ENCODE assay signal across 18 mouse cellular contexts in genomic region chr9:66925853-66926252, GRCm38 (mm10).
"Had no signal": no experiment of that assay in that cellular context is flagged by ENCODE, and none has a peak within 500 bp of the region (broad histone marks: within the 10 kb centered on the region; RNA-seq: fewer than 3 reads in every experiment).

No protein-coding gene starts in this region.

- H3K4me2 ChIP-seq: lung, embryonic 14.5 days; midbrain, embryonic 12.5 days; neural tube, embryonic 13.5 days; neural tube, embryonic 15.5 days had no signal

- DNase-seq: lung, adult 18-20 months; lung, embryonic 14.5 days; lung, postnatal 10 days; lung, postnatal 4 days; midbrain, embryonic 14.5 days; retina, postnatal 1 day; right cerebral cortex, adult 18-20 months; right cerebral cortex, postnatal 25 days; right cerebral cortex, postnatal 4 days; spleen, adult 18-20 months; thymus, adult 18-20 months; thymus, postnatal 36 days had no signal

- ATAC-seq: midbrain, embryonic 16.5 days had no signal

- H3K27ac ChIP-seq: midbrain, embryonic 10.5 days; midbrain, embryonic 12.5 days; neural tube, embryonic 13.5 days; neural tube, embryonic 15.5 days had no signal

- H3K9me3 ChIP-seq: midbrain, embryonic 10.5 days; midbrain, embryonic 12.5 days; neural tube, embryonic 13.5 days; neural tube, embryonic 15.5 days had no signal

- H3K4me3 ChIP-seq: midbrain, embryonic 10.5 days; midbrain, embryonic 12.5 days; myocyte; neural tube, embryonic 13.5 days; neural tube, embryonic 15.5 days had no signal

- H3K36me3 ChIP-seq: midbrain, embryonic 10.5 days; midbrain, embryonic 12.5 days; neural tube, embryonic 13.5 days; neural tube, embryonic 15.5 days had no signal

- H3K9ac ChIP-seq: lung, embryonic 14.5 days; midbrain, embryonic 12.5 days; neural tube, embryonic 13.5 days; neural tube, embryonic 15.5 days had no signal

- H3K27me3 ChIP-seq: midbrain, embryonic 12.5 days; neural tube, embryonic 13.5 days; neural tube, embryonic 15.5 days had no signal
